Mouse (Mus musculus) G1E-ER4 (cell line): ENCODE data around the gene Polr2l. TPM values are rescaled to one million over a fixed set of nuclear protein-coding genes. Genes with fewer than 3 reads are reported as not detected.

ENCODE experiments used
- GATA1 ChIP-seq: IDR thresholded peaks from one replicate; pipeline ENCODE4 v1.8.0; 2012; ENCODE audit warnings: low read length, inconsistent platforms
- polyA plus RNA-seq: library from polyadenylated mRNA; stranded (reverse); fragments of >175 nt; gene quantifications from 2 replicates; pipeline ENCODE4 v1.2.3, GENCODE M21; 2012

Polr2l gene
- polyA plus RNA-seq, 1 experiment = 114 TPM

GRCm38 (mm10) chr7:141443828-141444237 is 31.1 kb downstream of the Polr2l start, which contains the start of gene Pidd1:
Gene Pidd1, minus strand, starts transcription at chr7:141444025.
- no peak for TF ChIP-seq GATA1

- TF ChIP-seq GATA1 = no peak
These were observed 31.7 kb downstream of the Polr2l start for GRCm38 (mm10) chr7:141443081-141443821.

GRCm38 (mm10) chr7:141442199-141442598 is 32.7 kb downstream of the Polr2l start:
- no peak for TF ChIP-seq GATA1

- TF ChIP-seq GATA1 = no peak
These were observed 33.5 kb downstream of the Polr2l start for GRCm38 (mm10) chr7:141441460-141441859.

- TF ChIP-seq GATA1 = no peak
These were observed 34.3 kb downstream of the Polr2l start for GRCm38 (mm10) chr7:141440613-141441012.

- TF ChIP-seq GATA1 = no peak
These were observed 35.1 kb downstream of the Polr2l start for GRCm38 (mm10) chr7:141439811-141440210.

GRCm38 (mm10) chr7:141439140-141439679 is 35.7 kb downstream of the Polr2l start:
- no peak for TF ChIP-seq GATA1

GRCm38 (mm10) chr7:141438201-141438968 is 36.5 kb downstream of the Polr2l start:
- no peak for TF ChIP-seq GATA1

GRCm38 (mm10) chr7:141437178-141438120 is 37.5 kb downstream of the Polr2l start, which contains the start of gene Slc25a22:
Gene Slc25a22, minus strand, starts transcription at chr7:141437892.
- no peak for TF ChIP-seq GATA1

- no peak for TF ChIP-seq GATA1
These were observed 38.4 kb downstream of the Polr2l start for GRCm38 (mm10) chr7:141436523-141436892.

- TF ChIP-seq GATA1 = no peak
These were observed 38.9 kb downstream of the Polr2l start for GRCm38 (mm10) chr7:141435856-141436522.

- TF ChIP-seq GATA1 = no peak
These were observed 39.6 kb downstream of the Polr2l start for GRCm38 (mm10) chr7:141435129-141435855.

- no peak for TF ChIP-seq GATA1
These were observed 40.5 kb downstream of the Polr2l start for GRCm38 (mm10) chr7:141434464-141434863.
